Mouse (Mus musculus) mesoderm, embryonic 11.5 days (tissue): ENCODE data around the gene Lat2.

Experiments
- DNase-seq: peaks from one replicate; pipeline ENCODE4 v3.0.0-alpha.2; 2012; ENCODE audit warnings: low read depth, low spot score

Gene Lat2

GRCm38 (mm10) chr5:134613727-134614126 is 1.1 kb downstream of the Lat2 start:
- no peak for DNase-seq

DNA sequence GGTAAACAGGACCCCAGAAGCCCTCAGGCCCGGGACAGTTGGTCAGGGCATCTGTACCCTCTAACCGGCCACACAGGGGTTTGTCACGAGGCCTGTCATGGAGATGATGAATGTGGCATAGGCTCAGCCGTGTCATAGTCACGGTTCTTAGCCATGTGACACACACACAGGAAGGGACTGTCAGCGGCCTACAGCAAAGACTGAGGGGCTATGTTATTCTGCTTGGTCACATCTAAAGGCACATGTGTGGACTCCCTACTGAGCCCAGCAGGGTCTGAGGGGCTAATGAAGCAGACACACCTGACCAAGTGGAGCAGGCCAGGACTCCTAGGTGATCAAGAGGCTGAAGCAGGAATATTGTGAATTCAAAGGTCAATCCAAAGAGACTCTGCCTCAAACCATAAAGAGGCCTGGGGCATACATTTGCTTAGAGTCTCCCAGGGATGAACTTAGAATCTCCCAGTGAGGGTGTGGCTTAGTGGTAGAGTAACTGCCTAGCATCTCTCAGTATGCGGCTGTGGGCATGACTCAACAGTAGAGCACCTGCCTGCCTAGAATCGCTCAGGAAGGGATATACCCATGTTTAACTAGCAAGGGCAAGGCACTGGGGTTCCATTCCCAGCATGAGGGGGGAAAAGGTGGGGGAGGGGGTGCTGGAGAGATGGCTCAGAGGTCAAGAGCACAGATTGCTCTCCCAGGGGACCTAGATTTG is 2.9 kb downstream of the Lat2 start:
- no peak for DNase-seq

- no peak for DNase-seq
These were observed 4.7 kb downstream of the Lat2 start for GRCm38 (mm10) chr5:134609916-134610643.

GRCm38 (mm10) chr5:134607121-134607520 is 7.7 kb downstream of the Lat2 start:
- DNase-seq = no peak

DNA sequence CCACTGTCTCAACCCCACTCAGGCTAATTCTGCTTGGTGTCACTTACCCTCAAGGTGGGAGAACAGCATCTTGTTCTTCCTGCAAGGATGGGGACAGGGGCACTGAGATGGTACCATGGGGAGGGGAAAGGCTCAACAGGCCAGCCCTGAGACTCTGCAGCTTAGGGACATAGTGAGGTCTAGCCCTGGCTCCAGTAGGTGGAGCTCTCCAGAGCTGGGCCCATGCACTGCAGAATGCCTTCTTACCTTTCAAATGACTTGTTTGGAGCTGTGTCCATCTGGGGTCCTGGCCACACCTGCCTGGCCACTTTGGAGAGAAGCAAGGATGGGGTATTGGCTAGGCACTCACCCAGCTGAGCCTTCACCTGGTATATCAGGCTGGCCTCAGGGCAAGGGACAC is 8.5 kb downstream of the Lat2 start:
- no peak for DNase-seq

GRCm38 (mm10) chr5:134604376-134604775 is 10.4 kb downstream of the Lat2 start:
- no peak for DNase-seq

DNA sequence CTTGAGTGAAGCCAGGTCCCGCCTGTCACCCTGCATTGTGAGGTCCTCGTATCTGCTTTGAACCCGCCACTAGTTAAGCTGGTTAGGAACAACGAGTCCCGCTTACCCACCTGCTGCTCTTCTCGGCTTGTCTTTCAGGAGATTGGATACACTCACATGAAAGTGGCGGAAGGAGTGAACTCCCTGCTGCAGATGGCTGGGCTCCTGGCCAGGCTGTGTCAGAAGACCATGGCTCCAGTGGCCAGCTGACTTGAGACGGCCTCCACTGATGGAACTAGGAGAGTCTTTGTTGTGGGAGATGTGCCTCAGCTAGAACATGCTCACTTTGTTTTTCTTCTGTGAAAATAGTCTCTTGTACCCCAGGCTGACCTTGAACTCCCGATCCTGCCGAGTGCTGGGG is 17.1 kb downstream of the Lat2 start:
- no peak for DNase-seq

GRCm38 (mm10) chr5:134593093-134593492 is 21.7 kb downstream of the Lat2 start:
- DNase-seq = no peak

- no peak for DNase-seq
These were observed 22.7 kb downstream of the Lat2 start for GRCm38 (mm10) chr5:134592026-134592581.

- no peak for DNase-seq
These were observed 24.9 kb downstream of the Lat2 start for GRCm38 (mm10) chr5:134589900-134590299.

- no peak for DNase-seq
These were observed 30.0 kb downstream of the Lat2 start for GRCm38 (mm10) chr5:134584798-134585197.

GRCm38 (mm10) chr5:134583884-134584213 is 31.0 kb downstream of the Lat2 start:
- no peak for DNase-seq

DNA sequence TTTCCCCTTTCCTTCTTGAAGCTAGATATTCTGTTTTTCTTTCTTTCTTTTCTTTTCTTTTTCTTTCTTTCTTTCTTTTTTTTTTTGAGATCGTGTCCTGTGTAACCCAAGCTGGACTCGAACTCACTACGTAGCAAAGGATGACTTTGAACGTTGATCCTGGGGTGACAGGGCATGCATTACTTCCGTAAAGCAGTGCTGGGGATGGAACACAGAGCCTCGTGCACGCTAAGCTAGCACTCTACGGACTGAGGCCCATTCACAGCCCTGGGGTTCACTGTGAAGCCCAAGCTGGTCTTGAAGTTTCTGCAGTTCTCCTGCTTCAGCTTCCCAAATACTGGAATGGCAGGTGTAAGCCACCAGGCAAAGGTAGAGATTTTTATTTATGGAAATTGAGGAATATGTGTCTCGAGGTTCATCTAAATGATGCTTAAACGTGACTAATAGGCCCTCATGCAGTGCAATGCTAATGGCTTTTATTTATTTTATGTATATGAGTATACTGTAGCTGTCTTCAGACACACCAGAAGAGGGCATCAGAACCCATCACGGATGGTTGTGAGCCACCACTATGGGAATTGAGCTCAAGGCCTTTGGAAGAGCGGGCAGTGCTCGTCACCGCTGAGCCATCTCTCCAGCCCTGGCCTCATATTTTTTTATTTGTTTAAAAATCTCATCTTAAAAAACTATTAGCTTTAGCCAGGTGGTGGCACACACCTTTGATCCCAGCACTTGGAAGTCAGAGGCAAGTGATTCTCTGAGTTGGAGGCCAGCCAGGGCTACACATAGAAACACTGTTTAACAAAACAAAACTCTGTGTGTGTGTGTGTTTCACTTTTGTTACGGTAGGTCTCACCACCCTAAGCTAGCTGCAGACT is 31.6 kb downstream of the Lat2 start:
- DNase-seq = no peak

DNA sequence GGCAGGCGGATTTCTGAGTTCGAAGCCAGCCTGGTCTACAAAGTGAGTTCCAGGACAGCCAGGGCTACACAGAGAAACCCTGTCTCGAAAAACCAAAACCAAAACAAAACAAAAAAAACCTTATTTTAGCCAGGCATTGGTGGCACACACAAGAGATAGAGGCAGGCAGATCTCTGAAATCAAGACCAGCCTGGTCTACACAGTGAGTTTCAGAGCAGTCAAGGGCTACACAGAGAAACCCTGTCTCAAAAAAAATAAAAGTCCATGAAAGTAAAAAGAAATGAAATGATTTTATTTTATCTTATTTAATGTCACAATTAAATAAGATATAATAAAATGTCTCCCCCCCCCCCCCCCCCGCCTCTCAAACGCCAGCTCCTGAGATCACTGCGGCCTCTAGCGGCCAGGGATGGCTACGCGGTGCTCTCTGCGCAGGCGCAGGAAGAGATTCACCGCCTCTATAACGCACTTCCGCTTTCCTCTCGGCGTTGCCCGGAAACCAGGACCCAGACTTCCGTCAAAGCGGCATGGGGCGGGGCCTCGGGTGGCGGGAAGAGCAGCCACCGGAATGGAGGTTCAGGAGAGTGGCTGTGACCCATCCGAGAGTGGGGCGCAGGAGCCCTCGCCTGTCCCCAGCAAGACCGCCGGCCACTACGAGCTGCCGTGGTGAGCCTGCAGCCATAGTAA is 32.5 kb downstream of the Lat2 start:
- peak; percentile 98 for DNase-seq

DNA sequence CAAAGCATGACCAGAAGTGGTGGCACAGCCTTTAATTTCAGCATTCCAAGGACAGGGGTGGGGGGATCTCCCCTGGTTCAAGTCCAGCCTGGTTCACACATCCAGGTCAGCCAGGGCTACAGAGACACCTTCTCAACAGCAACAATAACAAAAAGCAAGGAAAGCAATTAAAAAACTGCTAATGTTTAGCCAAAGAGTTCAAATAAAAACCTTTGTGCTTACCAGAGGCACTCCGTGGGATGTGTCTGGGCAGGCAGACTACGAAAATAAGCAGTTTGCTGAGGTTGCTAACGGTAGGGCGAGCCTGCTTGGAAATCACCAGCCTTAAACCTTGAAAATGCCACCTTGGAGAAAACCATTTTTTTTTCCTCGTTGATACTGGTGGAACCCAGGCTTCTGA is 33.7 kb downstream of the Lat2 start, which contains the start of gene Rfc2:
Gene Rfc2, plus strand, starts transcription at position 221 of the 400 bp plus-strand sequence.
- DNase-seq = no peak

- DNase-seq = no peak
These were observed 35.7 kb downstream of the Lat2 start for GRCm38 (mm10) chr5:134579135-134579534.

DNA sequence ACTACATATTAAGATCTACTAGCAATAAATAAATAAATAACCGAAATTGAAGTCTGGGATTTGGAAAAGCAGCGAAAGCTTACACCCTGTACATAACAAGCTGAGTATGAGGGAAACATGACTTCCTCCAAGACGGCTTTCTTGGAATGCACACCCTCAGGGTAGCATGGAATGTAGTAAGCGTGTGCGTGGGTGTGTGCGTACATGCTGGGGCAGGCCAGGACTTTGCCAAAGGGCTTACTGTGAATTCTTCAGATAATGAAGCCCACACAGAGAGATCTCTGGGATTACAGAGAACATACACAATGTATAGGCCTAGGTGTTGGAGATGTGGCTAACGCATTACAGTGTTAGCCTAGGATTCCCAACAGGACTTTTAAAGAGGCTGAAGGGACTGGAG is 37.3 kb downstream of the Lat2 start:
- DNase-seq = no peak

- no peak for DNase-seq
These were observed 38.2 kb downstream of the Lat2 start for GRCm38 (mm10) chr5:134576517-134577220.

- DNase-seq = no peak
These were observed 39.0 kb downstream of the Lat2 start for GRCm38 (mm10) chr5:134575833-134576232.

- DNase-seq = no peak
These were observed 42.2 kb downstream of the Lat2 start for GRCm38 (mm10) chr5:134572508-134573214.
